Mouse (Mus musculus): Measurements from ENCODE around the gene Rnf19b.

Rnf19b gene

DNA sequence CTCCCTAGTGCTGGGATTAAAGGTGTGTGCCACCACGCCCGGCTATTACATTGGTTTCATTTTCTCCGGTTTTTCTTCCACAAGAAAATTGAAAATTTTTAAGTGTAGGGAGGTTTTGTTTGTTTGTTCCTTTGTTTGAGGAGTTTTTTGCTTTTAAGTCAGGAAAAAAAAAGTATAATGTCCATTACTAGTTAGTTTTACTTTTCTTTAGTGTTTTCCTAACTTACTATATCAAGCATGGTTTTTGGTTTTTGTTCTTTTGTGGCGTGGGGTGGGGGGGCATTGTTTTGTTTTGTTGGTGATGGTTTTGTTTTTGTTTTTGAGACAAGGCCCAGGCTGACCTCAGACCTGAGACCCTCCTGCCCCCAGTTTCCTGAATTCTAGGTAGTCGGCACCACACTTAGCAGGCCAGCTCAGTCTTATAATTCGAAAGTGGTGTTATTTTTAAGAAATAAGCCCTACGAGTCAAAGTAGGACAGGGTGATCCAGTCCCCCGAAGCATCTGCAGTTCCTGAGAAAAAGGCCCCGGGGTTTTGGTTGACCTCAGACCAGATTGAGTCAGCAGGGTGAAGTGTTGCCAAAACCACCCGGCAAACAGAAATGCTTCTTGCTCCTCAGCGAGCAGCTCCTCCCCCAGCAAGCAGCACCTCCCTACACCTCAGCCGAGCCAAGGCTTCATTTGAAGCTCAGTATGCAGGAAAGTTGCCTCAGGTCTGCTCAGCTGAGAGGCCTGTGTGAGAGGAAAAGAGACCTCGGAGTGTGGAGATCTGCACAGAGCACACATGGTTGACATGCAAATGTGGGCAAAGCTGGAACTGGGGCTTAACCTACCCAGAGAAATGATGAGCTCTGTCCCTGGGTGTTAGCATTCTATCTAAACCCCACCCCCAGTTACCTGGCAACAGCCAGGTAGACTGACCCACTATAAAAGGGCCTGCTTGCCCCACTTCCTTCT, 23.1 kb upstream of the Rnf19b start:
- DNase-seq (ENCODE audit: low spot score in 2 of 2), result peak in 1 of 2 experiments; percentile 65

DNA sequence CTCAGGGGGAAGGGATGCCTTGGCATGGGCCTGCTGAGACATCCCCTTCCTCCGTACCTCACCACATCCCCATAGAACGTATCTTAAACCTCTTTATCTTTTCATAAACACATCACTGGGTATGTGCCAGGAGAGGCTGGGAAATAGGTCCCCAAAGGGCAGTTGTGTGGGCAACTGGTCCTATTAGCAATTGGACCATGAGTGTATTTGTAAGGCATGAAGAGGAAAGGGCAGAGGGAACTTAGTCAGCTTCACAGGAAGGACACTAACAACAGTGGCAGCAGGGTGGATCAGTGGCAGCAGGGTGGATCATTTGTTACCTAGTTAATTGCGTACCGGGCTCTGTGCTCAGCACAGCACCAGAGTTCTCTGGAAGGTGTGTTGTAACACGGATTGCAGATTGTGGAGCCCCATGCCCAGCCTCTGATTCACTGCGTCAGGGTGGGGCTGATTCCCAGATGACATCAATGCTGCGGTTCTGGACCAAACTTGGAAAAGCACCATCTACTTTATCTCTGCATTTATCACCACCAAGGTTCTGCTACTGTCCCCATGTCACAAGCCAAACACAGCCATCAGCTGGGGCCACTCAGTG, 22.1 kb upstream of the Rnf19b start:
- no peak for DNase-seq (ENCODE audit: low spot score in 2 of 2)

DNA sequence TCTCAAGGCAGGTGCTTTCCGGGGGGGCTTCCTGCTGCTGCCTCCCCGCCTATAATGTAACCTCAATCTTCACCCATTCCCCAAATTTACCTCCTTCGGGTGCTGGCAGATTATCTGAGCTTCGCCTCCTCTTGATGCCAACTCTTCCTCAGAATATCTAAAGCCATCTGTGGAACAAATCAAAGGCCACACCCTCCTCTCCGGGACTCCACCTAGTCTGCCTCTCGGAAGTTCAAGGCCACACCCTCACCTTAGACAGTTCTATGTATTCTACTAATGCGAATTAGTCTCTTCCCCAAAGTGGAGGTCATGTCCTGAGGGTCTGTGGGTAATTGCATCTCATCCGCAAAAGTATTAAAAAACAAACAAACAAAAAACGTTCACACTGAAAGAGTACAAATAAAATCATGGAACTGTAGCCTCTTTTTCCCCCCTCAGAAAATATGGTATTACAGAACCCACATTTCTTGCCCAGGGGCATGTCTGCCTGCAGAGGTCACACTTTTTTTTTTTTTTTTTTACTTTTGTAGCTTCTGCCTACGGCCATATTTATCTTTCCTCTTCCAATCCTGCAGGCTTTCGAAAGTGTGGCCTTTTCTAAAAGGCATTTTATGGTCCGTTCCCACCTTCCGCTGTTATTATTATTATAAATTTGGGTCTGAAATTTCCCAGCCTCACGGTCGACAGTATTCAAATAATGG, 10.2 kb upstream of the Rnf19b start:
- DNase-seq (ENCODE audit: low spot score in 2 of 2), result no peak

DNA sequence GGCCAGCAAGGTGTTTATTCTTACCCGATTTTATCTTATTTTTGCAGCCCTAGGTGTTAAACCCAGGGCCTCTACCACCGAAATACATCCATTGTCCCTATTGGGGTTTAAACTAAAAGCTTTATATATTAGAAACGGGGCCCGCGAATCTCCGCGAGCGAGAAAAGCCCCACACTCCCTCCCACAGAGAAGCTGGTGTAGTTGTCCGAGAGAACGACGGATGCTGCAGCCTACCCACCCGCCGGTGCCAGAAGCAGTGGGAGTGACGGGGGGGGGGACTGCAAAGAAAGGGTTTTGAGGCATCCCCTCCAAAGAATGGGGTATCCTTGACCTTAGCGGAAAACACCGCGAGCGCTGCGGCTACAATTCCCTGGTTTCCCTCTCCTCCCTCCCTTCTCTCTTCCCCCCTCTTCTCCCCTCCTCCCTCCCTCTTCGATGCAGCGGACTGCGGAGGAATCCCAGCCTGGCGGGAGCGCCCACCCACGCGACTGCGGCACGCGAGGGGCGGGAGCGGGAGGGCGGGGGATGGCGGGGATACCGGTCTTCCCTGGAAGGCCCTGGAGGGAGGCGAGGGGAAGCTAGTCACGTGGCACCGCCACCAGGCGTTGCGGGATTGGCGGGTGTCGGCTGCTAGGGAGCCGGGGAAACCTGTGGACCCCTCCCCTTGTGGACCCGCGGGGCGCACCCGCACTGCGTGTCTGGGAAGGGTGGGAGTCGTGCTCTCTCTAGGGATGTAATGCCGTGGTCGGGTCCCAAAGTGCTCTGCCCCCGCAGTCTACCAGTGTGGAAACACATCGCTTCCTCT, 9.4 kb upstream of the Rnf19b start:
- no peak for DNase-seq (ENCODE audit: low spot score in 2 of 2)

DNA sequence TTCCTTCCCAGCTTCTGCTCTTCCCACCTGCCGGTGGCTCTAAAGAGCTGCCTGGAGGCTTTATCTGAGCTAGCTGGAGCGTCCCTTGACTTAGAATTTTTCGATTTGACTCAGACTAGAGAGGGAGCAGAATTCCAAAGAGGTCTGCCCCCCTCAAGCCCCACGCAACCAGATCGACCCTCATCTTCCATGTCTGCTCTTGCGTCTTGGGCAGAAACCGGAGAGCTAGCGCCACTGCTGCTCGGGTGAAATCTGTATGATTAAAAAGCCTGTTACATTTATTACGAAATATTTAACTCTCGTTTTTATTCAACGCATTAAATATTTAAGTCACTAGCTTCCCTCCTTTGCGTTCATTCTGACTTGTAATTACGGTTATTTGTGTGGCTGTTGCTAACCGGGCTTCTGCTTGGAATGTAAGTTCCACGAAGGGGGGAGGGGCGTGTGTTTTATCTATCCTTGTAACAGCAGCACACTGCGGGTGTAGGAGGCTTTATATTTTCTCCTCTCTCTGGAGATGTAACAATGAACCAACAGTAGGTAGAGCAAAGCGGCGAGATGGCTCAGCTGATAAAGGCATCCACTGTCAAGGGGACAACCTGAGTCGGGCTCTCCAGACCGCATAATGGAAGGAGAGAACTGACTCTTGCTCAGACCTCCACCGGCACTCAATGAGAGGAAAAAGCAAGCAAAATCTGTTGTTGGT, 8.6 kb upstream of the Rnf19b start:
- DNase-seq (ENCODE audit: low spot score in 2 of 2), result no peak

DNA sequence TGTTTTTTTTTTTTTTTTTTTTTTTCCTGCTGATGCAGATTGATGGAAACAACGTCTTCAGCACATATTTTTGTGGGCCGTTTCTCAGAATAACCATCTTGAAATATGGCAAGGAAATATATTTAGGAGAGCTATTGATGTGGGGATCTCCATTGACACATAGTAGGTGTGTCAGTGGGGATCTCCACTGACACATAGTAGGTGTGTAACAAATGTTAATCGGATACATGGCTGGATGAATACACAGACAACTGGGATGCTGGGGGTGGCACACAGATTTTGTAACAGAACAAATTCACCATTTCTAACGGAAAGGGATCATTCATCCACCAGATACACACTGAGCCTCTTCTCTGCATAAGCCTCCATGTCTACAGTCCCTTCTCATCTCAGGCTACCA, 7.7 kb upstream of the Rnf19b start:
- DNase-seq (ENCODE audit: low spot score in 2 of 2), result no peak

DNA sequence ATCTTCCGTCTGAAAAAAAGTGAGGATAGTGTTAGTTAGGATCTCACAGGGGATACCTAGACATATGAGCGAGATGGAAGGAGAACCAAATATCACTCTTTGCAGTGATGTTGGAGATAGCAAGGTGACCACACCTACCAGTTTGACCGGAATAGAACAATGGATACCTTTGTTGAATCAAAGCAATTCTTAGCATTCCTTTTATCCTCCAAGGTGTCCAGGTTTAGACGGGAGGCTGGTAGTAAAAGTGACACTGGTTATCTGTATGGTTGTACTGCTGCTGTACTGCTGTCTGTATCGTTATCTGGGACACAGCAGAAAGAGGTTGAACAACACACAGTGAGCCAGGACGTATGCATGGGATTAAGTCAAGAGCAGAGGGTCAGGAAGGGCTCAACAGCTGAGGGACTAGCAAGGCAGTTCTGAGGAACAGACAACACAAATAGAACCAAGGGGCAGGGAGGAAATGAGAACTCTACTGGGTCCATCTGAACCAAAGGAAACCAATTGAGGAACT, 7.1 kb upstream of the Rnf19b start:
- no peak for DNase-seq (ENCODE audit: low spot score in 2 of 2)

DNA sequence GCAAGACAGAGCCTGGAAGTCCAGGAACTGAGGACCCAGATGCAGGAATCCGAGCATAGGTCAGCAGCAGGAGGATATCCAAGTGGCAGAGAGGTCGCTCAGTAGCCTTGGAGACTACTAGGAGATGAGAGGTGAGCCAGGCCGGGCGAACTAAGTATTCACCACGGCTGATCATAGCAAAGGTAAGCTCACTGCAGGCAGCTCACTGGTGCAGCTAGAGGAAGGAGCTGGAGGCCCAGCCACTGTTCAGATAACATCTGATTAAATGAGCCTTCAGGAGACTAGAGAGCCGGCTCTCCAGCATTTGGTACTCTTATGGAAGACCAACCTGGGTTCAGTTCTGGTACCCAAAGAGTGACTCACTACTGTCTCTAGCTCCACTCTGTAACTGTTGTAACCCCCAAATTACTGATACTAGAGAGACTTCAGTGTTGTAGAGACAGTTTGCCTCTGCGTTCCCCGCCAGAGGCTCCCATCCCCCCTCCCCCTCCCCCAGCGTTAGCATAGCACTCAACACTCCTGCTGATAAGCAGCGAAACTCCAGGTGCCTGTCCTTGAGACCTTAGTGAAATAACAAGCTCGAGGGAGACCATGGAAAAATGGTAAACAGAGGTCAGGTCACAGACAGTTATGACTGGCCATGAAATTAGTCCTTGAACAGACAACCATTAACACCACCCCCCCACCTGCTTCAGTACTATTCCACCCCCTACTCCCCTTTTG, 6.4 kb upstream of the Rnf19b start:
- no peak for DNase-seq (ENCODE audit: low spot score in 2 of 2)

DNA sequence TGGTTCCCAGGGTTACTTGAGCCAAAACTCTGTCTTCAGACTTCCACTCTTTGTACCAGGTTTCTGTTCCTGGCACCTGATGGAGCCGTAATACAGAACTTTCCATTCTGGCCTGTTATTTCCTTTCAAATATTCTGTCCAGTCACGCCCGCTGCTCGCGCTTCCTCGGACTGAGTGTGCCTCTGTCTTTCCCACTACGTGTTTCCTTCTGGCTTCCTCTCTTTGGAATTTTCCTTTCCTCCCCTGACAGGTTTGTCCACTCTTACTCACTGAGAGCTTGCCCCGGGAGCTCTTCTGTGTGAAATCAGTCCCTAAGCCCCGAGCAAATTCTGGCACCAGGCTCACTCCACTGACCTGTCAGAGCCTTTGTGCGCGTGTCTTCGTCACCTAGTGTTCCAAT, 3.3 kb upstream of the Rnf19b start:
- no peak for DNase-seq (ENCODE audit: low spot score in 2 of 2)

DNA sequence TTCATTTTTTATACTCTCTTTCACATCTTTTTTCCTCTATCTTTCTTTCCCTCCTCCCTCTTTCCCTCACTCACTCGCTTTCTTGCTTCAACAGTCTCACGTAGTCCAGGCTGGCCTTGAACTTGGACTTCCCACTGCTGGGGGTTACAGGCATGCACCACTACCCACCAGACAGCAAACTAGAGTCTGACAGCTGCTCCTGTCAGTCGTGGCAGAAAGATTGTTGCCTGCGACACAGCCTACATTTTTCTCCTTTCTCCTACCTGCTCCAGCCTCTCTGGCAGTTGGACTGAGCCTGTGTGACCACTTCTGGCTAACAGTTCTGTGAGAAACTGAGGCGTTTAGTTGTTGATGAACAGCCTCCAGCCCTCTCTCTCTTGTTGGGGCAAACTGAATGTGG, 2.5 kb upstream of the Rnf19b start:
- no peak for DNase-seq (ENCODE audit: low spot score in 2 of 2)

DNA sequence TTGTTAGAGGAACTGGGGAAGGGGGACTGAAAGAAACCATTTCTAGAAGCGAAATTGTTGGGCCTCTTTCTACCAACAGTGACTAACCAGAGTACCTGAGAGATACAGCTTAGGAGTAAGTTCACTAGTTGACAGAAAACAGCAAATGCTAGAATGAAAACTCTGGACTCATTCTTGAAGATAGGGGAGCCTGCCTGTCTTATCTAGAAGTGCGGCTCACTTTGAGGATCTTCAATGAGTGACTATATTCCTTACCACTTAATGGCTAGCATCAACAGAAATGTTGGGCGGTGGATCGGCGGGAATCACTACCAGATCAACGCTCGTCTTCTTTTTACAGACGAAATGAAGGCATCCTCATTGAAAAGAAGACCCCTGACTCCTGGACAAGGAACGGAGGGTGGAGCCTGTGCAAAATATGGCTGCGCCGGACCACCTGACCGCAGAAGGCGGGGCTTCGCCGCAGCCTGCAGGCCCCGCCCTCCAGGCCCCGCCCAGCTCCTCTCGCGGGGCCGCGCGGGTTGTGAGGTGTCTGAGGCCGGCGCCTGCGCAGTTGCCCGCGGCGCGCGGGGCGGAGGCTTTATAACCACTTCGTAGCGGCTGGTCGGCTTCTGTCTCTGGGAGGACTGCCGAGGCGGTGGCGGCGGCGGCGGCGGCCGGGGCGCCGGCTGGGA, 401 bp upstream of the Rnf19b start:
- DNase-seq (ENCODE audit: low spot score in 2 of 2), result peak; percentile 98 to 99

DNA sequence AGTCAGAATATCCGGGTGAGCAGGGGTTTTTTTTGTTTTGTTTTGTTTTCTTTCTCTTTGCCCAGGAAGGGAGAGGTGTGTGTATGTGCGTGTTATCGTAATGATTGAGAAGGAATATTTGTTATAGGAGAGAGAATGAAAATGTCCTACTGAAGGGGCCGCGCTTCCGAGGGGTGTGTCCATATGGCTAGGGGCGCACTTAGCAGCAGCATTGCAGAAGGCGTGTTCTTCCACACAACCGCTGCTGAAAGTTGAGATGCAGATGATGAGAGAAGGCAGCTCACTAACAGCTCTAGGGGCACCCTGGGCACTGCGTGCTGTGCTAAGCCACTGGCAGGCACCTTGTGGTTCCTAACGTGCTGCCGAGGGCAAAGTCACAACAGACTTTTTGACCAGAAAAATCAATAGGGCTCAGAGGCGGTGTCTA, 1.1 kb downstream of the Rnf19b start:
- peak; percentile 54 for DNase-seq (ENCODE audit: low spot score in 2 of 2)

DNA sequence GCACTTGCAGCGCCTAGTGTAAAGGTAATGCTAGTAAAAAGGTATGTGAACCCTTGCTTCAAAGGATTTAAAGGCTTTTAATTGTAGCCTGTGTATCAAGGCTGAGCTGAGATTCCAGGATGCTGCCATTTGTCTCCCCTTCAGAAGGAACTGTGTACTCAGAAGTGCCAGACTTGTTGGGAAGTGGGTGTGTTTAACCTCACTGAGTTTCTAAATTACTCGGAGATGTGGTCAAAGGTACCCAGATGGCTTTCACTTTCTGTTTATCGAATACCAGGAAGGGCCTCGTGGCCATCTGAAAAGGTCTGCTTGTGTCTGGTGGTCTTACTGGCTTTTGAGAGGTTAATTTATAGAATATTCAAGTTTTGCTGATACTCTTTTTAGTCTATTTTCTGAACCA, 1.9 kb downstream of the Rnf19b start:
- no peak for DNase-seq (ENCODE audit: low spot score in 2 of 2)

DNA sequence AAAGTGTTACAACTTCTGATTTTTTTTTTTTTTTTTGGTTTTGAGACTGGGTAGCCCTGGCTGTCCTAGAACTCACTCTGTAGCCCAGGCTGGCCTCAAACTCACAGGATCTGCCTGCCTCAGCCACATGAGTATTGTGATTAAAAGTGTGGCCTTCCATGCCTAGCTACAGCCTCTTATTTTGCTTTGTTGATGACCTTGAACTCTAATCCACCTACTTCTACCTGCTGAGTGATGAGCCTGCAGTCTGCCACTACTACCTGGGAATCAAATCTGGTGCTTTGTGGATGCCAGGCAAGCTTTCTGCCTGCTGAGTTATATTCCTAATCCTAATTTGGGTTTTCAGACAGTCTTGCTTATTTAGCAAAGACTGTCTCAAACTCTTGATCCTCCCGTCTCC, 3.4 kb downstream of the Rnf19b start:
- no peak for DNase-seq (ENCODE audit: low spot score in 2 of 2)

DNA sequence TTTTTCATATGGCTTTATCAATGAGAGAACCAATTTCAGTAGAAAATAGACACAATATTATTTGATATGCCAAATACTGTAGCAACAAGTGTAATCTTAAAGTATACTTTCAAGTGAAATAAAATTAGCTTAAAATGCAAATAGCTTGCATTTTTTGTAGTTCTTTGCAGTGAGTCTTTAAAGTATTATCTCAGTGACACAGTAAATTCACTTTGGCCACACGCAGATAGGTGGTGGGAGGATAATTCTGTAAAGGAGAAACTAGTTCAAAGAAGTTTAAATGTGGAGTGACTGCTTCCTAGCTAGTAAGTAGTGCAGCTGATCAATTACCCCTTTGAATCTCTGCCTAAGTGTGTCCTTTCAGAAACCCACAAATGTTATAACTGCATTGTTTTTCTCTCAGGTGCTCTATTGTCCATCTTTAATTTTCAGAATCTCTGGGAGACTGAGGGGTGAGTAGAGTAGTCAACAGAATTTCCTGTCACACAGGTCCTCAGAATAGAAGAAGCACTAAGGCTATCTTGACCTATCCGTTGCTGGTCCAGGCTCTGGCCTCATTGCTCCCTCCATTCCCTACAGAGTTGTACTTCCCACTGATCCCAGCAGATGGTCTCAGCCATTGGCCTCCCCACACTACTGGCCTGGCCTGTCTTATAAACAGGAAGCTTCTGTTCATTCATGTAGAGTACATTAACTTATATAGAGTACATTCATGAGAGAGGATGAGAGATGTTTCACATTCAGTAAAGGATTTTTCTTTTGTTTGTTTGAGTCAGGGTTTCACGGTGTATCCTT, 4.4 kb downstream of the Rnf19b start:
- DNase-seq (ENCODE audit: low spot score in 2 of 2), result no peak

DNA sequence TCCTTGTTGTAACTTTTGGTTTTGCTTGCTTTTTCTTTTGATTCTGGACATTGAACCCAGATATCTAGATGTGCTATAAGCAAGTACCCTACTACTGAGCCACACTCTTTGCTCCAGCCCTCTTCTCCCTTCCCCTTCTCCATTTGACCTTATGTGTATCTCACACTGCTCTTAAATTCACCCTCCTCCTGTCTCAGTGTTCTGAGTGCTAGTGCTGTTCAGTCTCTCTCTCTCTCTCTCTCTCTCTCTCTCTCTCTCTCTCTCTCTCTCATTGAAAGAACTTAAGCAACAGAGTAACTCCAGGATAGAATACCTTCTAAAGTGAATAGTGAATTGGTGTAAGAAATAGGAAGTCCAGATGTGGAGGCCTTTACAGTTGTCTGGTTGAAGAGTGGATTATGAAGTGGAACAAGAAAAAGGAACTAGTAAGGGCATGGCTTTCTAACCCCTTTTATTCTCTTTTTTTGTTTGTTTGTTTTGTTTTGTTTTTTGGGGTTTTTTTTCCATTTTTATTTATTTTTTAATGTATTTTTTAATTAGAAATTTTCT, 7.7 kb downstream of the Rnf19b start:
- DNase-seq (ENCODE audit: low spot score in 2 of 2), result no peak

DNA sequence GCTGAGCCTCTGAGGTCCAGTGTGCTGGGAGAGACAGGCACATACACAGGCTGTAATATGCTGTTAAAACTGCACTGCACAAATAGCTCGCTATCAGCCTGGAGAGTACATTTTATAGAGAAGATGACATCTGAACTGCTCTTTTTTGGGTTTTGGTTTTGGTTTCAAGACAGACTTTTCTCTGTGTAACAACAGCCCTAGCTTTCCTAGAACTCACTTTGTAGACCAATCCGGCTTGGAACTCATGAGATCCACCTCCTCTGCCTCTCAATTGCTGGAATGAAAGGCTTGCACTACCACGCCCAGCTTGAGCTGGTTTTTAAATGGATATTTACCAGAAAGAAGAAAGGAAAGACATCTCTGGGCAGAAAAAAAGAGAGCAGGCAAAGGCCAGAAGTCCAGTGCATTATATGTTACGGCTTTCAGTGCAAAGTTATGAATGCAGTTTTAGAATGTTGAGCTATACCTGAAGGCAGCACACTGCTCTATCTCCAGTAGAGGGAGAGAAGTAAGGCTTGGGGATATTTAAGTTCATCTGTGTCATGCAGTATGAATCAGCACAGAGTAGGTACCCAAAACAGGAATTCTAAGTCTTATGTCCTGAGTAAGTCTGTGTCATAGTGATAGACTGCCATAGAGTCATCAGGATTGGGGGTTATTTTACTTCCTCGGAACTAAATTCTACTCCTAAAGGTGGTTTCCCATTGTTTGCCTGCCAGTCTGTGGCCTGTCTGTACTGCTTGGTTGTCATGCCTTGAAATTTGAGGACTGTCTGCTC, 9.8 kb downstream of the Rnf19b start:
- DNase-seq (ENCODE audit: low spot score in 2 of 2), result no peak

DNA sequence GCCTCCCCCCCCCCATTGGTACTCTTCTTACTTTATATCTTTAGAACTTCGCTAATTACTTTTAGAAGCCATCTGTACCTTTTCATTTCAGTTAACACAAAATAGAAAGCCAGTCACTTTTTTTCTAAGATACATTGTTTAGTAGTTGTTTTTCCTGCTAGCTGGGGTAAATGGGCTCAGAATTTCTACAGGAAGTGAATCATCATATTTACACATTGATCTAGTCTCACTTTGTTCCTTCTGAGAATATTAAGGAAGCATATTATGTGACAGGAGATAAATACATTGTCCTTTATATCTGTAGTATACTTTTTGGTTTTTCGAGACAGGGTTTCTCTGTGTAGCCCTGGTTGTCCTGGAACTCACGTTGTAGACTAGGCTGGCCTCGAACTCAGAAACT, 10.8 kb downstream of the Rnf19b start:
- no peak for DNase-seq (ENCODE audit: low spot score in 2 of 2)
